Mouse (Mus musculus): ENCODE results near the gene Ap1b1.

Ap1b1 gene

DNA sequence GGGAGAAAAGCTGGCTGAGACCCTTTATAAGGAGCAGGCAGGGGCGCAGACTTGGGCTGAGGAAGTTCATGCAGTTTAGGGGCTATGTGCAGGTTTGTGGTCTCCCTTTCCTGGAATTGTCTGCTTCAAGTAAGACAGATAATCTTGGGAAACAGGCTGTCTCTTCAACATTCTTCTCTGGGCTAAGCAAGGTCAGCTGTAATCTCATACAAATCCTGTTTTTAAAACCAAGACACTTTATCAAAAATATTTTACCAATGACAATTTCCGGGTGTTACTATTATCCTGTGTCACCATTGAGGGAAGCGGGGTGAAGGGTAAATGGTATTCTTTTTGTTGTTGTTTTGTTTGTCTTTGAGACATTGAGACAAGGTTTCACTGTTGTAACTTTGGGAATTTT lies 1.8 kb upstream of the Ap1b1 start:
- no peak for DNase-seq (ENCODE audit: low spot score in 2 of 2)

GRCm38 (mm10) chr11:4987487-4987852 lies 846 bp downstream of the Ap1b1 start:
- DNase-seq (ENCODE audit: low spot score in 2 of 2): no peak

DNA sequence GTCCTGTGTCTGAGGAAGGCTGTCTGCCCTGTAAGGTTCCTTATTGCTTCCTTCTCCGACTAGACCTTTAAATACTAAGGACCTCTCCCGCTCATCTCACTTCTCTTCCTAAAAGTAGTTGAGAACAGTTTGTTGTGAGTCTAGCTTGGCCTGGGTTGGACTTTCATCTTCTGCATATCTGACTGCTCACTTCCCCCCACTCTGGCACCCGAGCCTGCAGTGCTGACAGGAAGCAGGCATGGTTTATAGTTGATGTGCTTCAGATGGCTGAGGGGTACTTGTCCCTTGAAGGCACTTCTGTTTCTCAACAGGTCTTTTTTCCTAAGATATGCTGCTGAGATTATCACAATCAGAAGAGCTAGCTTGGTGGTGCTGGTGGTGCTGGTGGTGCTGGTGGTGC lies 2.6 kb downstream of the Ap1b1 start:
- DNase-seq (ENCODE audit: low spot score in 2 of 2): peak in 1 of 2 experiments; percentile 35

DNA sequence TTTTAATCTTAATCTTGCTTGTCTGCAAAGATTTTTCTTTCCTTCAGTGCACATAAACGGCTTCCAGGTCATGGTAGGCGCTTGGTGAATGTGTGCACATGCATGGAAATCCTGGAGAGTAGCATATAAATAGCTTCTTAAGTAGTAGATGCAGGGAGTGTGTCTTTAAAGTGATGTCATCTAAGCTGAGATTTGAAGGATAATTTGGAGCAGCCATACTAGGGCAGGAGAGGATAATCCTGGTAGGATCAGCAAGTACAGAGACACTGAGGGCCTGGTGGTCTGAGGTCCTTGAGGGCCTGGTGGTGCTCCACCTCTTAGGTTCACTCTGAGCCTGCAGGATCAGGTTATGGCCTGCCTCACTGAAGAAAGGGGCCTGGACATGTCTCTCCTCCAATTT lies 5.8 kb downstream of the Ap1b1 start:
- no peak for DNase-seq (ENCODE audit: low spot score in 2 of 2)

DNA sequence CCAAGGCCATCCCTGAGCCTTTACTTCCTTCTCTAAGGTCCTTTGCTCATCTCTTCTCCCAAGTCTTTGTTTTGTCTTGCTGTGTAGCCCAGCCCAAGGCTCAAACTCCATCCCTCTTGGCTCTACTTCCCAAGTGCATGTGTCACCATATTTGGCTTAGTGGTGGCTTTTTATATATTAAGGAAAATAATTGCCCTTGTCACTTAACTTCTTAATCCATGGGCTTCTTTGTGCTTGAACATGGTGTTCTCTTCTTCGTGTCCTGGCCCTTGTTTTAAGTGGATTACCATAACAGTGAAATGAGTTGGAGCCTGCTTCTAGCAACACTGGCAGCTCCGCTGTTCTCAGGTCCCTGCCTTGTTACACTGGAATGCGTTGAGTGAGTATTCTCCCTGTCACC lies 9.1 kb downstream of the Ap1b1 start:
- no peak for DNase-seq (ENCODE audit: low spot score in 2 of 2)

DNA sequence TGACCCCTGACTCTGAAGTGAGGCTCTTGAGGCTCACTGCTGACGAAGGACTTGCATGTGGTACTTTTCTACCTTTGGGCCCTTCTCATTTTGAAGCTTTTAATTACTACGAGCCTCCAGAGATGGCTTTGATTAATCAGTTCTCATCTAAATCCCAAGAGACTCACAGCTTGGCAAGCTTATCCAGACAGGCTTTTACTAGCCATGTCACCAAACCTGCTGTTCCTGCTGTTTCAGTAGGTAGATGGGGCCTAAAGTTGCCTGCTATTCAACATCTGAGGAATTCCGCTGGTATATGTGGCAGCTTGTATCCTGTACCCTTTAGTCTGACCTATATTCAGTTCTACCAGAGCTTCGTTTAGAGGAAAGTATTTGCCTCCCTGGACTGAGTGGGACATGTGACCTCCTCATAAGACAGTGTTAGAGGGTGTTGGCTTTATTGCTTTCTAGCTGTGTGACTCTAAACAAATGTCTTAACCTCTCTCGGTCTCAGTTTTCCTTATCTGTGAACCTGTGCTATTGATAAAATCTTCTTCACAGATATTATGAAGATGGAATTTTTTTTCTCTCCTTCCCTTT lies 10.1 kb downstream of the Ap1b1 start:
- no peak for DNase-seq (ENCODE audit: low spot score in 2 of 2)

GRCm38 (mm10) chr11:4998352-4998751 lies 11.7 kb downstream of the Ap1b1 start:
- DNase-seq (ENCODE audit: low spot score in 2 of 2): no peak

- no peak for DNase-seq (ENCODE audit: low spot score in 2 of 2)
Observed at GRCm38 (mm10) chr11:4998762-4999161, 12.1 kb downstream of the Ap1b1 start.

- DNase-seq (ENCODE audit: low spot score in 2 of 2): no peak
Observed at GRCm38 (mm10) chr11:5000241-5000640, 13.6 kb downstream of the Ap1b1 start.

GRCm38 (mm10) chr11:5002826-5003225 lies 16.2 kb downstream of the Ap1b1 start:
- DNase-seq (ENCODE audit: low spot score in 2 of 2): no peak

GRCm38 (mm10) chr11:5005528-5005927 lies 18.9 kb downstream of the Ap1b1 start:
- no peak for DNase-seq (ENCODE audit: low spot score in 2 of 2)

GRCm38 (mm10) chr11:5007186-5007585 lies 20.6 kb downstream of the Ap1b1 start:
- no peak for DNase-seq (ENCODE audit: low spot score in 2 of 2)

- DNase-seq (ENCODE audit: low spot score in 2 of 2): no peak
Observed at GRCm38 (mm10) chr11:5008867-5009266, 22.2 kb downstream of the Ap1b1 start.

GRCm38 (mm10) chr11:5009354-5010074 lies 22.9 kb downstream of the Ap1b1 start:
- DNase-seq (ENCODE audit: low spot score in 2 of 2): no peak

GRCm38 (mm10) chr11:5010205-5010604 lies 23.6 kb downstream of the Ap1b1 start:
- no peak for DNase-seq (ENCODE audit: low spot score in 2 of 2)

DNA sequence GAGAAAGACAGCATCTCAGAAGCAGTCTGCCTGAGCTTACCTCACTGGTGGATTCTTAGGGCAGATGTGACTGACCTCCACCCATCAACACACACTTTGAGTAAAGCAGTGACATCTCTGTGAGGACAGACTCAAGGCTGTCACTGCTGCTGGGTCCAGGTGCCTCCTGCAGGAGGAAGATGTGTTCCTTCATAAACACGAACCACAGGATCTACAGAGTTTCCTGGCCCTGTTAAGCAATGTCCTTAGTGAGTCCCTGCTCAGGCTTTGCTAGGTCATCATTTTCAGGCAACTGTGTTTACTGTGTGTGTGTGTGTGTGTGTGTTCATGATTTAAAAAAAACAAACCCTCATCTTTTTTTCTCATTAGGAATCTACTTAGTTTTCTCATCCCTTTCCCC lies 24.9 kb downstream of the Ap1b1 start:
- no peak for DNase-seq (ENCODE audit: low spot score in 2 of 2)

GRCm38 (mm10) chr11:5012213-5012715 lies 25.6 kb downstream of the Ap1b1 start:
- DNase-seq (ENCODE audit: low spot score in 2 of 2): no peak

DNA sequence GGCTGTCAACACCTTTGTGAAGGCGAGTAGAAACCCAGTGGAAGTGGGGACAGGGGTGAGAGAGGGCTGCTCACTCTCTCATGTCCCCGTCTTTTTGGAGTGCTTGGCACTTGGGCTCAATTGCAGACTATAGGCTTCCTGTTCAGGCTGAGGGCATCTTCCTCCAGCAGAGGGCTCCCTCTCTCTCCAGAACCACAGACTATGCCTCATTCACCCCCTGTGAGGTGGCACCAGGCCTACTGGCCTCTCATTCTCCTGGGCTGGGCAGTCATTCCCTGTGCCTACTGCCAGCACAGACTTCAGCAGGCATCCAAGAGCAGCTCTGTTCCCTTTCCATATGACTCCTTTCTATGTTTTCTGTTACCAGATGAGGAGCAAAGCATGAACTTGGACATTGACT lies 29.1 kb downstream of the Ap1b1 start:
- DNase-seq (ENCODE audit: low spot score in 2 of 2): peak in 1 of 2 experiments; percentile 33

- no peak for DNase-seq (ENCODE audit: low spot score in 2 of 2)
Observed at GRCm38 (mm10) chr11:5016286-5016685, 29.7 kb downstream of the Ap1b1 start.

- no peak for DNase-seq (ENCODE audit: low spot score in 2 of 2)
Observed at GRCm38 (mm10) chr11:5017506-5017905, 30.9 kb downstream of the Ap1b1 start.

DNA sequence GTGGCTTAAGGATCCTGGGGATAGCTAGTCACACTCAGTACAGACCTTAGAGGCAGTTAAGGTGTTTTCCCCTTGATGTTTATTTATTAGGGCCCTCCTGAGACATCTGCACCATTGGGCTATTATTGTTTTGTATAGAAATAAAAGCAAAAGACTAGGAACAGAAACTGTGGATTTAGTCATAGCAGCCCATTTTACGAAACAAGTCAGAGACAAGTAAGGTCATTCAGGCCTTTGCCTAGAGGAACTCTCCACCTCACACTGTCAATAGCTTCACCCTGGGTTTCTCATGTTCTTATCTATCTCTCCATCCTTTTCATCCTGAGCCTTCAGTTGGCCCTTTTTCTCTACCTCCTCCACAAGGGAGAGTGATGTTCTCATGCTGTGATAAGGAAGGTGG lies 38.5 kb downstream of the Ap1b1 start:
- no peak for DNase-seq (ENCODE audit: low spot score in 2 of 2)

DNA sequence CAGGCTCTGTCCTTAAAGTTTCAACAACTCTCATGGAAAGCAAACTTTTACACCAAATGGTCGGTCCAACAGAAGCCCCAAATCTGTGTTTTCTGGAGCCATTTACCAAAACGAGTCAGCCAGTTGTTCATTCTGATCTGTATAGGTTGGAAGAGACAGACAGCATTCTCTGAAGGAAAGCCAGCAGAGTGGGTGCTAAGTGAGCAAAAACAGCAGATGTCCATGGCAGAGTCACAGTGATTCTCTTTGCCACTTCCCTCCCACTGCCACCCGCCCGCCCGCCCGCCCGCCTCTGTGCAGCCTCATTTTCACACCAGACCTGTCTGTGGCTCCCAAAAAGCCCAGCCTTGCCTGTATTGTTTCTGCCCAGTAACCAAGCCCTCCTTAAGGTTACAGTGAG lies 41.6 kb downstream of the Ap1b1 start:
- DNase-seq (ENCODE audit: low spot score in 2 of 2): no peak

DNA sequence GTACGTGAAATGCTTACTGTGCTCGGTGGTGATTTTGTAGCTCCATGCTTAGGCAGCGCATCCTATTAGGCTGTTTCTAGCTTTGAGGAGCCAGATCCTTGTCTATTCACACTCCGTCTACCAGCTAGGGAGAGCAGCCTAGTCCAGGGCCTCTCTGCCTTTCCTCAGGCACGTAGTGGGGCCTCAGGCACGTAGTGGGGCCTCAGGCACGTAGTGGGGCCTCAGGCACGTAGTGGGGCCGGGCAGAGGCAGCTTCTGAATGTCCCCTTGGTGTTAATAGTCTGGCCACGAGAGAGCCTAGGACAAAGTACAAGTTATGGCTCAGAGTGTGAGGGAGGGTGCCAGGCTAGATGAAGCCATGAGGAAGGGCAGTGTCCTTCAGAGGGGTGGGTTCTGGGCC lies 46.1 kb downstream of the Ap1b1 start:
- no peak for DNase-seq (ENCODE audit: low spot score in 2 of 2)

- DNase-seq (ENCODE audit: low spot score in 2 of 2): no peak
Observed at GRCm38 (mm10) chr11:5033136-5033535, 46.5 kb downstream of the Ap1b1 start.

All from spleen, postnatal 14 days (tissue).